Mouse (Mus musculus): Measurements from ENCODE around the gene Hcn4. TPM values are rescaled to one million over a fixed set of nuclear protein-coding genes. Genes with fewer than 3 reads are reported as not detected.

Hcn4 gene
- polyA plus RNA-seq, 1 experiment from 2014 or later, result 1.4 TPM

GRCm38 (mm10) chr9:58805601-58806318 lies 17.5 kb upstream of the Hcn4 start:
- WGBS, result 12% methylated on average over 15 of the region's 15 CpGs
- Histone ChIP-seq H3K4me2 (ENCODE audit: low read depth) (peak overlapping the region; percentile 47), H3K27ac (ENCODE audit: low read depth, low read length) (no peak overlapping the region), H3K27me3 (ENCODE audit: control insufficient read depth, insufficient read depth, low read length) (no peaks in the 10 kb centered on the region), H3K9me3 (ENCODE audit: control insufficient read depth, low read length) (no peaks in the 10 kb centered on the region), H3K4me3 (ENCODE audit: low read depth, low read length) (no peak overlapping the region; the same call in 1 of the 2 replicates), H3K4me1 (ENCODE audit: control insufficient read depth, insufficient read depth, low read length) (no peaks in the 10 kb centered on the region), H3K36me3 (ENCODE audit: control insufficient read depth, insufficient read depth, low read length) (no peaks in the 10 kb centered on the region), H3K9ac (ENCODE audit: low read length) (no peak overlapping the region)
- ATAC-seq (ENCODE audit: insufficient read depth, low FRiP score, low TSS enrichment) (no peak), DNase-seq (ENCODE audit: low spot score) (peak; percentile 83)

DNA sequence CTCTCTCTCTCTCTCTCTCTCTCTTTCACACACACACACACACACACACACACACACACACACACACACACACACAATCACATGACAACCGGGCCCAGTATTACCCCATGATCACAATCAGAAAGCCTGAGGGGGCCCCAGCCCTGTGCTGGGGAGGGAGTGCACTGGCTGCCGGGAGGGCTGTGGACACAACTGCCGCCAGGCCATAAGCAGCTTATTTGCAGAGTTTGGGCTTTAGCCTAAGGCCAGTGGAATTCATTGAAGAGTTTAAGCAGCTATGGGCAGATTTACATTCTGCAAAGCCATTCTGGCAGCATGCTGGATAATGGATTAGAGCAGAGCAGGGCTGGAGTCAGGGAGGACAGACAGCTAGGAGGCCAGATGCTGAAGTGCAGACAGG lies 12.0 kb upstream of the Hcn4 start:
- H3K9me3 ChIP-seq (ENCODE audit: control insufficient read depth, low read length), result no peaks in the 10 kb centered on the region
- no peak overlapping the region for H3K4me3 ChIP-seq (ENCODE audit: low read depth, low read length)
- H3K9ac ChIP-seq (ENCODE audit: low read length), result no peak overlapping the region
- H3K4me1 ChIP-seq (ENCODE audit: control insufficient read depth, insufficient read depth, low read length), result no peaks in the 10 kb centered on the region; the same call in 1 of the 2 replicates
- DNase-seq (ENCODE audit: low spot score), result no peak
- ATAC-seq (ENCODE audit: insufficient read depth, low FRiP score, low TSS enrichment), result no peak
- WGBS, result 63% methylated on average over 3 of the region's 3 CpGs
- H3K27ac ChIP-seq (ENCODE audit: low read depth, low read length), result no peak overlapping the region
- no peaks in the 10 kb centered on the region for H3K36me3 ChIP-seq (ENCODE audit: control insufficient read depth, insufficient read depth, low read length)
- no peak overlapping the region for H3K4me2 ChIP-seq (ENCODE audit: low read depth)
- no peaks in the 10 kb centered on the region for H3K27me3 ChIP-seq (ENCODE audit: control insufficient read depth, insufficient read depth, low read length)

GRCm38 (mm10) chr9:58815552-58816260 lies 7.5 kb upstream of the Hcn4 start:
- Histone ChIP-seq H3K27ac (ENCODE audit: low read depth, low read length) (no peak overlapping the region), H3K27me3 (ENCODE audit: control insufficient read depth, insufficient read depth, low read length) (peaks cover under 1% of the 10 kb centered on the region; the same call in 1 of the 2 replicates), H3K4me2 (ENCODE audit: low read depth) (no peak overlapping the region), H3K4me3 (ENCODE audit: low read depth, low read length) (no peak overlapping the region), H3K9me3 (ENCODE audit: control insufficient read depth, low read length) (no peaks in the 10 kb centered on the region), H3K4me1 (ENCODE audit: control insufficient read depth, insufficient read depth, low read length) (no peaks in the 10 kb centered on the region; the same call in 1 of the 2 replicates), H3K36me3 (ENCODE audit: control insufficient read depth, insufficient read depth, low read length) (no peaks in the 10 kb centered on the region), H3K9ac (ENCODE audit: low read length) (no peak overlapping the region)
- no peak for DNase-seq (ENCODE audit: low spot score)
- ATAC-seq (ENCODE audit: insufficient read depth, low FRiP score, low TSS enrichment), result no peak
- WGBS, result 57% methylated on average over 15 of the region's 15 CpGs

DNA sequence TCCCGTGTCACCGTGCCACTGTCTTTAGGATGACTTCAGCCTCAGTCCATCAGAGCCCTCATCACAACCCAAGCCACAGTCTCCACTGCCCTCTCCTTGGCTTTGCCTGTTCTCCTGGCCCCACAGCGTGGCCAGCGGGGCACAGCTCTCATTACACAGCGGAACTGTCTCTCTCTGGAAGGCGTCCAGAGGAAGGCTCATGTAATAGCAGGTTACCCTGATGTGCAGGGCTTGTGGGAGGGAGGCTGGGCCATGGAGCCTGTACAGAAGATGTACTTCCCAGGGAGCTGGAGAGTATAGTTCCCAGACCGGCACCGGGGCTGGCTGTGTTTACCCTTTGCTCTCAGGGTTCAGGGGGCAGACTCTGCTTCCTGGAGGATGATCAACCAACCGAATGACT lies 6.8 kb upstream of the Hcn4 start:
- Histone ChIP-seq H3K4me1 (ENCODE audit: control insufficient read depth, insufficient read depth, low read length) (no peaks in the 10 kb centered on the region; the same call in 1 of the 2 replicates), H3K9ac (ENCODE audit: low read length) (no peak overlapping the region), H3K27me3 (ENCODE audit: control insufficient read depth, insufficient read depth, low read length) (peaks cover 7% of the 10 kb centered on the region; the same call in 1 of the 2 replicates), H3K4me3 (ENCODE audit: low read depth, low read length) (no peak overlapping the region), H3K36me3 (ENCODE audit: control insufficient read depth, insufficient read depth, low read length) (no peaks in the 10 kb centered on the region), H3K4me2 (ENCODE audit: low read depth) (no peak overlapping the region), H3K27ac (ENCODE audit: low read depth, low read length) (no peak overlapping the region), H3K9me3 (ENCODE audit: control insufficient read depth, low read length) (no peaks in the 10 kb centered on the region)
- no peak for ATAC-seq (ENCODE audit: insufficient read depth, low FRiP score, low TSS enrichment)
- no peak for DNase-seq (ENCODE audit: low spot score)
- 66% methylated on average over 9 of the region's 9 CpGs for WGBS

DNA sequence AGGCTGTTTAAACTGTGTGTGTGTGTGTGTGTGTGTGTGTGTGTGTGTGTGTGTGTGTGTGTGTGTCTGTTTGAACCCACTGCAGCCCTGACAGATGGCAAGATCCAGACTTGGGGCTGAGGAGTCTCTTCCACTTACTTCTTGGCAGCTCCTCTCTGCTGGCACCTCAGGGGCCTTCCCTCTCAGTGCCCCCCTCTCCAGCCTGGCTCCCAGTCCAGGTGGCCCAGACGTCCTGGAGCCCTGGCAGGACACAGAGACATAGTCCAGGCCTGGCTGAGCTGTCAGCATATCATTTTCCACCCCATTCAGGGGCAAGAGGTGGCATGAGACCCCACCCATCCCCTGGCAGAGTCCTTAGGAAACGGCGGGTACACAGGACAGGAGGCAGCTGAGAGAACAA lies 5.5 kb upstream of the Hcn4 start:
- H3K9ac ChIP-seq (ENCODE audit: low read length), result no peak overlapping the region
- H3K4me3 ChIP-seq (ENCODE audit: low read depth, low read length), result no peak overlapping the region
- H3K4me1 ChIP-seq (ENCODE audit: control insufficient read depth, insufficient read depth, low read length), result no peaks in the 10 kb centered on the region; the same call in 1 of the 2 replicates
- 67% methylated on average over 3 of the region's 3 CpGs for WGBS
- no peaks in the 10 kb centered on the region for H3K9me3 ChIP-seq (ENCODE audit: control insufficient read depth, low read length)
- DNase-seq (ENCODE audit: low spot score) (no peak), ATAC-seq (ENCODE audit: insufficient read depth, low FRiP score, low TSS enrichment) (no peak)
- H3K36me3 ChIP-seq (ENCODE audit: control insufficient read depth, insufficient read depth, low read length), result no peaks in the 10 kb centered on the region
- no peak overlapping the region for H3K27ac ChIP-seq (ENCODE audit: low read depth, low read length)
- no peak overlapping the region for H3K4me2 ChIP-seq (ENCODE audit: low read depth)
- H3K27me3 ChIP-seq (ENCODE audit: control insufficient read depth, insufficient read depth, low read length), result peaks cover 15% of the 10 kb centered on the region

GRCm38 (mm10) chr9:58822431-58823091 lies 651 bp upstream of the Hcn4 start:
- peaks cover 7% of the 10 kb centered on the region; the same call in 1 of the 2 replicates for H3K4me1 ChIP-seq (ENCODE audit: control insufficient read depth, insufficient read depth, low read length)
- peak overlapping the region; percentile 83 for H3K27ac ChIP-seq (ENCODE audit: low read depth, low read length)
- peak; percentile 88 for DNase-seq (ENCODE audit: low spot score)
- peaks cover 33% of the 10 kb centered on the region for H3K27me3 ChIP-seq (ENCODE audit: control insufficient read depth, insufficient read depth, low read length)
- H3K9ac ChIP-seq (ENCODE audit: low read length), result peak overlapping the region; percentile 70
- H3K36me3 ChIP-seq (ENCODE audit: control insufficient read depth, insufficient read depth, low read length), result no peaks in the 10 kb centered on the region
- WGBS, result under 1% methylated on average over 59 of the region's 62 CpGs
- H3K4me3 ChIP-seq (ENCODE audit: low read depth, low read length), result peak overlapping the region; percentile 70
- H3K9me3 ChIP-seq (ENCODE audit: control insufficient read depth, low read length), result no peaks in the 10 kb centered on the region
- peak overlapping the region; percentile 94 for H3K4me2 ChIP-seq (ENCODE audit: low read depth)
- ATAC-seq (ENCODE audit: insufficient read depth, low FRiP score, low TSS enrichment), result peak; percentile 87

- ATAC-seq (ENCODE audit: insufficient read depth, low FRiP score, low TSS enrichment), result no peak
Observed at GRCm38 (mm10) chr9:58823918-58824215, 655 bp downstream of the Hcn4 start.

GRCm38 (mm10) chr9:58829627-58830026 lies 6.4 kb downstream of the Hcn4 start:
- DNase-seq (ENCODE audit: low spot score) (no peak), ATAC-seq (ENCODE audit: insufficient read depth, low FRiP score, low TSS enrichment) (no peak)
- H3K27ac ChIP-seq (ENCODE audit: low read depth, low read length), result no peak overlapping the region
- no peaks in the 10 kb centered on the region for H3K9me3 ChIP-seq (ENCODE audit: control insufficient read depth, low read length)
- WGBS, result 65% methylated on average over 4 of the region's 4 CpGs
- H3K4me3 ChIP-seq (ENCODE audit: low read depth, low read length), result no peak overlapping the region
- H3K4me1 ChIP-seq (ENCODE audit: control insufficient read depth, insufficient read depth, low read length), result peaks cover 5% of the 10 kb centered on the region; the same call in 1 of the 2 replicates
- peaks cover 3% of the 10 kb centered on the region for H3K27me3 ChIP-seq (ENCODE audit: control insufficient read depth, insufficient read depth, low read length)
- H3K4me2 ChIP-seq (ENCODE audit: low read depth), result no peak overlapping the region
- H3K9ac ChIP-seq (ENCODE audit: low read length), result no peak overlapping the region
- H3K36me3 ChIP-seq (ENCODE audit: control insufficient read depth, insufficient read depth, low read length), result no peaks in the 10 kb centered on the region

More at GRCm38 (mm10) chr9:58823918-58824215, 655 bp downstream of the Hcn4 start:
- Histone ChIP-seq H3K27ac (ENCODE audit: low read depth, low read length) (0 out of 2 replicates have a peak overlapping the region, but pooled peaks have one; percentile 83), H3K4me3 (ENCODE audit: low read depth, low read length) (peak overlapping the region; percentile 70), H3K4me1 (ENCODE audit: control insufficient read depth, insufficient read depth, low read length) (peaks cover 7% of the 10 kb centered on the region; the same call in 1 of the 2 replicates), H3K4me2 (ENCODE audit: low read depth) (peak overlapping the region; percentile 94), H3K9me3 (ENCODE audit: control insufficient read depth, low read length) (no peaks in the 10 kb centered on the region), H3K36me3 (ENCODE audit: control insufficient read depth, insufficient read depth, low read length) (no peaks in the 10 kb centered on the region), H3K9ac (ENCODE audit: low read length) (peak overlapping the region; percentile 70), H3K27me3 (ENCODE audit: control insufficient read depth, insufficient read depth, low read length) (peaks cover 33% of the 10 kb centered on the region)
- DNase-seq (ENCODE audit: low spot score), result no peak
- under 1% methylated on average over 35 of the region's 35 CpGs for WGBS

All from neural tube, embryonic 11.5 days (tissue).